Mouse (Mus musculus): ENCODE data around the gene Spn.
"Not testable (repeated sequence)": the region's sequence is repeated elsewhere in the genome, so short reads cannot be mapped to it uniquely, and the experiment has no call there.

The Spn gene

DNA sequence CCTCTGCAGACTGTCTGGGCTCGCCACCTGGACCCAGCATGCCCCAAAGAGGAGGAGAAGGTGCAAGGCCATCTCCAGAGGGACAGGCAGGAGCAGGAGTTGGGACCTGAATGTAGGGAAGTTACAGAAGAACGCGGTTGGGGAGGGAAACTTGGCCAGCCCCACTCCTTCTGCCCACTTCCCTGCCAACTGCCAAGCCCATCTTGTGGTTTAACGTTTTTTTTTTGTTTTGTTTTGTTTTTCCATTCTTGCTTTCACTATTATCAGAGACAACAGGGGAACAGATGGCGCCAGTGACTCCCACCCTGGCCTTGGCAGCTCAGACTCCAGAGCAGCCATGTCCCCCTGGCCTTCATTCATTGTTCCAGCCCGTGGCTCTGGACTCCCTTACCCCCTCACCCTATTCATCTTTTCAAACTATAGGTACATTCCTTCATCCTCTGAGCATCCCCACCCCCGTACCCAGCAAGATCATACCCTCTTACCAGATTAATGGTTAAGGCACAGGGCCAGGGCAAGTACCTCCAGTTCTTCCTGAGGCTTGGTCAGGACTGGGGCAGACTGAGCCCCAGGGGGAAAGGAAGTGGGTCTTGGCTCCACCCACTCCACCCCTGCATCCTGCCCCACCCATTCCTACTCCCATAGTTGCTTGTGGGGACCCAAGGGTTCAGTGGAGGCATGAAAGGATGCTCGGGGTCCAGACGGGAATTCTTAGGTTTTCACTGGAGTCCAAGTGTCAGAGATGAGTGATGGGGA, at the start of gene Spn:
Gene Spn (minus strand): TSS at position 562 of the 756 bp plus-strand sequence.
- DNase-seq, result no peak

GRCm38 (mm10) chr7:127187351-127187750, 49.7 kb upstream of the Spn start:
- no peak for DNase-seq

DNA sequence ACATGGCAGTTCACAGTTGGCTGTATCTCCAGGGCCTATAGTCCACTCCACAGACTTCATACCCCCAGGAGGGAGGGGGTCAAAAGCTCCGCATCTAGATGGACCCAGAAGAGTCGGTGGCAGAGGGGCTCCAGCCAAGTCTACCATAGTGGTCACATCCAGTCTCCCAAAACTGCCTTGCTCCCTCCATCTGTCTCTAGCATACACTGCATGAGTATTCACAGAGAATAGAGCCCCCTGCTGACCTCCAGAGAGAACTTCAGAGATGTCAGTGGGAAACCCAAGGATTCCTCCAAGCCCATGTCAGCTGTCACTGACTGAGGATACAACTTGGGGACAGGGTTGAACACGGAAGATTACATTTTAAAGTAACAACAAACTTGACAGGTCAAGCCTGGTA, 48.0 kb upstream of the Spn start:
- peak; percentile 85 for DNase-seq

GRCm38 (mm10) chr7:127184720-127185119, 47.1 kb upstream of the Spn start:
- no peak for DNase-seq

DNA sequence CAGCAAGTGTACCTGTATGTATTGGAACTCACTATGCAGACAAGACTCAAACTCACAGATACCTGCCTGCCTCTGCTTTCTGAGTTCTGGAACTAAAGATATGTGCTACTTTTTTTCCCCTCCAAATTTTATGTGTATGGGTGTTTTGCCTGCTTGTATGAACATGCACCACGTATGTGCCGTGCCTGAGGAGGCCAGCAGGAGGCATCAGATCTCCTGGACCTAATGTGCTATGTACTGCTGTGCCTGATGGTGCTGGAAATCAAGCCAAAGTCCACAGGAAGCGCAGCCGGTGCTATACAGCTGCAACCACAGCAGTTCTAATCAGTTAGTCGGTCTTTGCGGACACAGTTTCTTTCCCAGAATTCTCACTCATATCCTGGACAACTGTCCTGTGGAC, 46.2 kb upstream of the Spn start:
- peak; percentile 91 for DNase-seq

DNA sequence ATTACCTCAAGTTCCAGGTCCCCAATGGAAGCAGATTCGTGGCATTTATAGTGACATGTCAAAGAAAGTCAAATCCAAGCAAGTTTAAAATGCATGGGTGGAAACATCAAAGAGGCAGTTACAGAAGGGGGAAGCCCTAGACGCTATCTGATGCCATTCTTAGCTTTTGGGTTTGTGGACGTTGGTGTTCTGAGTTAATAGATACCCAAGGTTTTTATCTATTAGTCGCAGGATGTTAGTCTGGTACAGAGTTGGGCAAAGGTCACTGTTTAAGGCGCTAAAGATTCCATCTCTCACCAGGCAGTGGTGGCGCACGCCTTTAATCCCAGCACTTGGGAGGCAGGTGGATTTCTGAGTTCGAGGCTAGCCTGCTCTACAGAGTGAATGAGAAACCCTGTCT, 45.7 kb upstream of the Spn start:
- DNase-seq, result no peak

GRCm38 (mm10) chr7:127181724-127182123, 44.1 kb upstream of the Spn start:
- DNase-seq, result not testable (repeated sequence)

DNA sequence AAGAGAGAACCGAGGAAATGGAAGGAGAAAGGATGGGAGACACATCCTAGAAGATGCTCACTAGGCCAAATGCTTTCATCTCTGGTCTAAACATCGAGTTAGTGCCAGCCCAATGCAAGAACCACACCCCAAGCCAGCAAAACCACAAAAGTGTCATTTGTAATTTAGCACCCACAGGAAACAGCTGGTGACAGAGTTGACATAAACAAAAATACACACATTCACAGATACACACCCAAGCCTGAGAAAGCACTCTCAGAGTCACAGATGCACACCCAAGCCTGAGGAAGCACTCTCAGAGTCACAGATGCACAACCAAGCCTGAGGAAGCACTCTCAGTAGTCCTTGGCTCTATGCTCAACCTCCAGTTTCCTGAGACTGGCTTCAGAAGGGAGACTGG, 43.2 kb upstream of the Spn start:
- DNase-seq, result peak; percentile 84

DNA sequence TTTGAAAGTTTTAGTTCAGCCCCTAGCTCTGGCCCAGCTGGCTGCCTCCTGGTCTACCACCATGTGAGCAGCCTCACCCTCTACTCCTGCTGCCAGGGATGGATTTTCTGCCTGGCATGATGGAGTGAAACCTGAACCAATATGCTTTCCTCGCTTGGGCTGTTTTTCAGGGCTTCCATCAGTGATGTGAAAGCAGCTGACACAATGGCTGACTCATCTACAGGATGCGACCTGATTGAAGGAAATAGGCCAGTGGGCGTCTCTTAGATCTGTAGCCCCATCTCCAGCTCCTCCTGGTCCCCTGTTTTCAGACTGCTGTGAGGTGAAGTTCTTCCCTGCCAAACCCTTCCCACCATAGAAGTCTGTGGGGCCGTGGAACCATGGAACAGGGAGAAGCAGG, 39.3 kb upstream of the Spn start:
- peak; percentile 73 for DNase-seq

GRCm38 (mm10) chr7:127166501-127166900, 28.9 kb upstream of the Spn start:
- DNase-seq, result no peak

- DNase-seq, result no peak
Observed at GRCm38 (mm10) chr7:127165607-127166493, 28.2 kb upstream of the Spn start.

GRCm38 (mm10) chr7:127164002-127164401, 26.4 kb upstream of the Spn start:
- DNase-seq, result no peak

DNA sequence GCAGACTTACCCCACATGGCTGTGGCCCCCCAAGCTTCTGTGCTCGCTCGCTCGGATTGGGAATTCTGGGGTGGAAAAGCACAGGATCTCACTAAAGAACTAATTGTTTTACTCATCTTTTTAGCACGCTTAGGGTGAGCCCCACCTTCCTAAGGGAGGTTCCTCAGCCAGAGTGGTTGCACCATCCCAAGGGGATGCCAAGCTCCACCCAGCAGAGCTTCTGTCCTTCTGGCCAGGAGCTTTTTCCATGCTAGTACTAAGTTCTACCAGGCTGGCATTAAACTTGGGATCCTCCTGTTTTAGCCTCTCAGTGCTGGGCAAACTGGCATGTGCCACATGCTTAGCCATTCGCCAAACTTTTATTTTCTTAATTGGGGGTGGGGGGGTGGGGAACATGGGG, 24.9 kb upstream of the Spn start:
- no peak for DNase-seq

- peak; percentile 96 for DNase-seq
Observed at GRCm38 (mm10) chr7:127157548-127157947, 19.9 kb upstream of the Spn start.

DNA sequence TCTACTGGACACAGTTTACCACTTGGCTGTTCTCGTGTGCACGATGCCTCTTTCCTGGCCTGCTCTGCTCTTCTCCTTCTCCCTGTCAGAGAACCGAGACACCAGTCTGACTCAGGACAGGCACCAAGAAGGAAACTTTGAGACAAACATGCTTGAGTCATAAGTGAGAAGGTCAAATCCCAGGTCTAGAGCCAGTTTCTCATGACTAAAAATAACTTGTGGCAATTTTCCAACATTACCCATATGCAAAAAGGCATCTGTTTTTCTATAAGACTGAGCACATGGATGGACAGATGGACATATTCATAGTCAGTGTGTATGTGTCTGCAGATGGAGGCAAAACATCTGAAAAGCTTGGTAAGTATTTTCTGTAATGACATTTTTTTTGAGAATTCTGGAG, 15.9 kb upstream of the Spn start:
- no peak for DNase-seq

GRCm38 (mm10) chr7:127152464-127152863, 14.8 kb upstream of the Spn start:
- DNase-seq, result no peak

- DNase-seq, result no peak
Observed at GRCm38 (mm10) chr7:127147901-127148300, 10.3 kb upstream of the Spn start.

GRCm38 (mm10) chr7:127146267-127146603, 8.6 kb upstream of the Spn start:
- DNase-seq, result no peak

GRCm38 (mm10) chr7:127145387-127146266, 8.0 kb upstream of the Spn start:
- no peak for DNase-seq

- DNase-seq, result no peak
Observed at GRCm38 (mm10) chr7:127144412-127144811, 6.8 kb upstream of the Spn start.

GRCm38 (mm10) chr7:127142666-127143065, 5.0 kb upstream of the Spn start:
- DNase-seq, result no peak

- DNase-seq, result no peak
Observed at GRCm38 (mm10) chr7:127142214-127142613, 4.6 kb upstream of the Spn start.

Measured in heart, adult 11 months (tissue).